Mouse (Mus musculus) kidney, embryonic 15.5 days (tissue): ENCODE results near the gene Ehbp1l1. TPM values are rescaled to one million over a fixed set of nuclear protein-coding genes. Genes with fewer than 3 reads are reported as not detected.
A peak's percentile ranks its signal among the peaks of the same experiment; 100 is the strongest.

Source experiments
- ATAC-seq: fragments of 200-750 bp; cut with Nextera tagmentation; replicated peaks from 2 replicates; pipeline ENCODE4 v1.8.0; 2017; ENCODE audit warnings: moderate TSS enrichment; ENCODE audit not compliant: low FRiP score
- H3K27ac ChIP-seq: fragments of 300-500 bp; sonication (generic); 2 replicates; pipeline ENCODE4 v1.5.1; 2015; ENCODE audit warnings: mild to moderate bottlenecking, inconsistent platforms
- H3K27me3 ChIP-seq: fragments of 300-500 bp; sonication (generic); 2 replicates; pipeline ENCODE4 v1.6.1; 2015; ENCODE audit warnings: inconsistent platforms
- H3K36me3 ChIP-seq: fragments of 300-500 bp; sonication (generic); 2 replicates; pipeline ENCODE4 v1.6.1; 2015; ENCODE audit warnings: inconsistent platforms
- H3K4me1 ChIP-seq: fragments of 300-500 bp; sonication (generic); 2 replicates; pipeline ENCODE4 v1.6.1; 2015; ENCODE audit warnings: inconsistent platforms
- H3K4me2 ChIP-seq: fragments of 300-500 bp; sonication (generic); 2 replicates; pipeline ENCODE4 v1.6.1; 2015; ENCODE audit warnings: moderate library complexity, mild to moderate bottlenecking, inconsistent platforms
- H3K4me3 ChIP-seq: fragments of 300-500 bp; sonication (generic); replicated peaks from 2 replicates; pipeline ENCODE4 v1.5.1; 2015; ENCODE audit warnings: mild to moderate bottlenecking, inconsistent platforms
- H3K9ac ChIP-seq: fragments of 300-500 bp; sonication (generic); 2 replicates; pipeline ENCODE4 v1.6.1; 2015; ENCODE audit warnings: mild to moderate bottlenecking, inconsistent platforms
- H3K9me3 ChIP-seq: fragments of 300-500 bp; sonication (generic); replicated peaks from 2 replicates; pipeline ENCODE4 v1.6.1; 2016; ENCODE audit warnings: inconsistent platforms
- WGBS: fragments of 180-500 bp; shearing (Covaris S2); methylation state at CpG from one replicate; pipeline ENCODE4 v1.1.7; 2015; ENCODE audit warnings: mixed read lengths; 5-methylcytosine and 5-hydroxymethylcytosine counted together
- polyA plus RNA-seq: library from polyadenylated mRNA; unstranded; fragments of >200 nt; fragmentation: Nextera tagmentation; extraction: Ambion mirVana; gene quantifications from 2 replicates; pipeline ENCODE4 v1.2.1, GENCODE M21; 2015

The Ehbp1l1 gene
- polyA plus RNA-seq: 20.5 and 25.9 TPM in 2 replicates

DNA sequence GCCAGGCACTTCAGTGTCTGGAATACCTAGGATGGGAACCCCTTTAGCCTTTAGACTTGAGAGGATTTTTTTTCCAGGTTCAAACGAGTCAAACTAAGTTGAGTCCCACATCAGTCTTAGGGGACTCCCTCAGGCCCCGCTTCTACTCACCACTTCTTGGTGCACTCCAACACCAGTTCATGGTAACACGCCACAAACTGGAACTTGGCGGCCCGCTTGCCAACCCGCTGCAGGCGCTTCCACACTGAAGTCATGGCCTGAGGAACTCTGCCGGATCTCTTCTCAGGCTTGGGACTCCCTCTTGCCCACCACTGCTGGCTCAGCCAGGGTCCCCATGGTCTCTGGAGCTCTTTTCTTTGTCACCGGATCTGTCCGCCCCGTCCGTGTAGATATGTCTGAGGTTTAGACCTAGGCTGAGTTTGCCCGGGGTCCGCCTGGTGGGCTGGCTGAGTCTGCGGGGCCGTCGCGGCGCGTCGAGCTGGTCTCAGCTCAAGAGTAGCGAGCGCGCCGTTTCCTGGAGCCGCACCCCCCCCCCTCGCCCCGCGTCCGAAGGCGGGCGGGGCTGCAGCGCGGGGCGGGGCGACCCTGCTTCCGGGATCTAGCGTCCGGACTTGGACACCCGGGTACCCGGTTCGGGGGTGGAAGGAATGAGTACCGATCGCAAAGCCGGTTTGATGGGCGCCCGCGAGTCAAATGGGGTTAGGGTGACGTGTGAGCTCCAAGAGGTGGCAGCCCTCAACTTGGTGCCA, at the start of gene Ehbp1l1:
Gene Ehbp1l1 (minus strand): TSS at position 551 of the 749 bp plus-strand sequence.
- Histone ChIP-seq H3K9ac (peak within 1 kb of the TSS; percentile 54), H3K36me3 (peaks cover 33% of the 10 kb centered on the region), H3K27me3 (no peaks in the 10 kb centered on the region), H3K4me1 (peaks cover 66% of the 10 kb centered on the region), H3K4me2 (peak within 1 kb of the TSS; percentile 87), H3K9me3 (no peaks in the 10 kb centered on the region), H3K27ac (peak within 1 kb of the TSS; percentile 94), H3K4me3 (peak within 1 kb of the TSS; percentile 97)
- 0 out of 2 replicates have a peak, but pooled peaks have one; percentile 4 for ATAC-seq
- WGBS: 9% methylated on average over 45 of the region's 49 CpGs

- Histone ChIP-seq H3K9ac (peak within 1 kb of the TSS; percentile 62), H3K27ac (peak within 1 kb of the TSS; percentile 77), H3K27me3 (no peaks in the 10 kb centered on the region), H3K4me2 (peak within 1 kb of the TSS; percentile 90), H3K36me3 (peaks cover 37% of the 10 kb centered on the region), H3K4me3 (peak within 1 kb of the TSS; percentile 58), H3K9me3 (no peaks in the 10 kb centered on the region), H3K4me1 (peaks cover 24% of the 10 kb centered on the region)
- peak; percentile 96 for ATAC-seq
- under 1% methylated on average over 64 of the region's 64 CpGs for WGBS
Observed at GRCm38 (mm10) chr19:5770925-5771860, 45.1 kb upstream of the Ehbp1l1 start, which contains the start of gene Scyl1. Gene Scyl1, minus strand, starts transcription at chr19:5771419.

GRCm38 (mm10) chr19:5770311-5770710, 44.2 kb upstream of the Ehbp1l1 start:
- 30% methylated on average over 9 of the region's 9 CpGs for WGBS
- no peak for ATAC-seq

GRCm38 (mm10) chr19:5767271-5767670, 41.2 kb upstream of the Ehbp1l1 start:
- peaks cover 75% of the 10 kb centered on the region for H3K36me3 ChIP-seq
- 75% methylated on average over 4 of the region's 4 CpGs for WGBS
- no peak overlapping the region for H3K9ac ChIP-seq
- no peaks in the 10 kb centered on the region for H3K27me3 ChIP-seq
- no peak overlapping the region for H3K4me3 ChIP-seq
- H3K9me3 ChIP-seq: no peaks in the 10 kb centered on the region
- peaks cover 24% of the 10 kb centered on the region for H3K4me1 ChIP-seq
- no peak for ATAC-seq
- no peak overlapping the region for H3K27ac ChIP-seq
- no peak overlapping the region for H3K4me2 ChIP-seq

More at GRCm38 (mm10) chr19:5770311-5770710, 44.2 kb upstream of the Ehbp1l1 start:
- Histone ChIP-seq H3K27me3 (no peaks in the 10 kb centered on the region), H3K4me1 (peaks cover 24% of the 10 kb centered on the region), H3K27ac (peak overlapping the region; percentile 77), H3K4me3 (peak overlapping the region; percentile 58), H3K36me3 (peaks cover 46% of the 10 kb centered on the region), H3K9ac (peak overlapping the region; percentile 62), H3K9me3 (no peaks in the 10 kb centered on the region), H3K4me2 (peak overlapping the region; percentile 90)

- WGBS: 90% methylated on average over 6 of the region's 6 CpGs
- H3K27ac ChIP-seq: no peak overlapping the region
- no peak overlapping the region for H3K9ac ChIP-seq
- H3K4me2 ChIP-seq: no peak overlapping the region
- H3K36me3 ChIP-seq: peaks cover 98% of the 10 kb centered on the region
- no peak for ATAC-seq
- H3K4me1 ChIP-seq: peaks cover 4% of the 10 kb centered on the region; the same call in 1 of the 2 replicates
- H3K9me3 ChIP-seq: no peaks in the 10 kb centered on the region
- H3K4me3 ChIP-seq: no peak overlapping the region
- H3K27me3 ChIP-seq: peaks cover 4% of the 10 kb centered on the region; the same call in 1 of the 2 replicates
Observed at GRCm38 (mm10) chr19:5763163-5763562, 37.0 kb upstream of the Ehbp1l1 start.

GRCm38 (mm10) chr19:5758878-5759403, 32.8 kb upstream of the Ehbp1l1 start:
- Histone ChIP-seq H3K36me3 (peaks cover 69% of the 10 kb centered on the region), H3K27me3 (peaks cover 31% of the 10 kb centered on the region), H3K4me1 (peaks cover 16% of the 10 kb centered on the region), H3K9ac (no peak overlapping the region), H3K9me3 (no peaks in the 10 kb centered on the region), H3K27ac (no peak overlapping the region), H3K4me3 (no peak overlapping the region), H3K4me2 (no peak overlapping the region)
- 89% methylated on average over 14 of the region's 14 CpGs for WGBS
- ATAC-seq: no peak

DNA sequence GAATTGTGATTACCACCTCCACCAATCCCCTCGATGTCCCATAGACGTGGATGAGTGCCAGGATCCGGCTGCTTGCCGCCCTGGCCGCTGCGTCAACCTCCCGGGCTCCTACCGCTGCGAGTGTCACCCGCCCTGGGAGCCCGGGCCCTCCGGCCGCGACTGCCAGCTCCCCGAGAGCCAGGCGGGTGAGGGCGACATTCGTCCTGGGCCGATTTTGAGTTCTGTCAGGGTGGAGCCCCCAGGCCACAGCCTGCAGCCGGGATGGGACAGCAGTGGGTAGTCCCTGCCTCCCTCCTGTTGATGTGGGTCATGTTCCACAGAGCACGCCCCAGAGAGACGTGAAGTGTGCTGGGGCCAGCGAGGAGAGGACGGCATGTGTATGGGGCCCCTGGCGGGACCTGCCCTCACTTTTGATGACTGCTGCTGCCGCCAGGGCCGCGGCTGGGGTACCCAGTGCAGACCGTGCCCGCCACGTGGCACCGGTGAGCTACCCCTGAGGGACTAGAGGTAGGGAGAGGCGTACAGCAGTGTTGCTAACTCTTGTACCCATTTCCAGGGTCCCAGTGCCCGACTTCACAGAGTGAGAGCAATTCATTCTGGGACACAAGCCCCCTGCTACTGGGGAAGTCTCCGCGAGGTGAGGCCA, 31.0 kb upstream of the Ehbp1l1 start:
- Histone ChIP-seq H3K36me3 (peaks cover 52% of the 10 kb centered on the region), H3K27ac (no peak overlapping the region), H3K9me3 (no peaks in the 10 kb centered on the region), H3K9ac (peak overlapping the region; percentile 21; the same call in 1 of the 2 replicates), H3K4me1 (peaks cover 16% of the 10 kb centered on the region), H3K4me3 (peak overlapping the region; percentile 25), H3K4me2 (peak overlapping the region; percentile 58), H3K27me3 (peaks cover 37% of the 10 kb centered on the region)
- 14% methylated on average over 36 of the region's 36 CpGs for WGBS
- peak; percentile 44; the same call in 1 of the 2 replicates for ATAC-seq

DNA sequence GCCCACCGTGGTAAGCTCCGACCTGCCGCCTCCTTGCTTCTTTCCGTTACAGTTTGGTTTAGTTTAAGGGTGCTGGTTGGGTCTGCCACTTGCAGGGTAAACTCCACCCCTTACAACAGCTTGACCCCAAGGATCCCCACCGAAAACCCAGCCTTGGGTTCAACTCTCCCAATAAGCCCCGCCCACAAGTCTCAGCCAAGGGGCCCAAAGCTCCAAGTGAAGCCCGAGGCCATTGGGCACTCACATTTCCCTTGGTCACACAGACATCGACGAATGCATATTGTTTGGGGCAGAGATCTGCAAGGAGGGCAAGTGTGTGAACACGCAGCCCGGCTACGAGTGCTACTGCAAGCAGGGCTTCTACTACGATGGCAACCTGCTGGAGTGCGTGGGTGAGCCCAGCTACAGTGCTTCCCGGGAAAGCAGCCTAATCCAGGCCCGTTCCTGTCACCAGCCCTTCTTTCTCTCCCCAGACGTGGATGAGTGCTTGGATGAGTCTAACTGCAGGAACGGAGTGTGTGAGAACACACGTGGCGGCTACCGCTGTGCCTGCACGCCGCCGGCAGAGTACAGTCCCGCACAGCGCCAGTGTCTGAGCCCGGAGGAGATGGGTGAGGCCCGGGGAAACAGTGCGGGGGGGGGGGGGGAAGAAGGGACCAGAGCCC, 30.3 kb upstream of the Ehbp1l1 start:
- 14% methylated on average over 29 of the region's 29 CpGs for WGBS

DNA sequence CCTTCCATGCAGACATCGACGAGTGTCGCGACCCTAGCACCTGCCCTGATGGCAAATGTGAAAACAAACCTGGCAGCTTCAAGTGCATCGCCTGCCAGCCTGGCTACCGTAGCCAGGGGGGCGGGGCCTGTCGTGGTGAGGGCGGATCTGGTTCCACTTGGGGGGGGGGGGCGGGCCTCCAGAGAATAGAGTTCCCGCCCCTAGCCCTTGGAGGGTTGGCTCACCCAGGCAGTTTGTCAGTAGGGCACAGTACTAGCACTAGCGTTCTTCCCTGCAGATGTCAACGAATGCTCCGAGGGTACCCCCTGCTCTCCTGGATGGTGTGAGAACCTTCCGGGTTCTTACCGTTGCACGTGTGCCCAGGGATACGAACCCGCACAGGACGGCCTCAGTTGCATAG, 25.6 kb upstream of the Ehbp1l1 start:
- Histone ChIP-seq H3K4me2 (peak overlapping the region; percentile 41), H3K9me3 (no peaks in the 10 kb centered on the region), H3K4me1 (peaks cover 20% of the 10 kb centered on the region), H3K27ac (0 out of 2 replicates have a peak overlapping the region, but pooled peaks have one; percentile 13), H3K9ac (no peak overlapping the region), H3K27me3 (peaks cover 62% of the 10 kb centered on the region), H3K4me3 (peak overlapping the region; percentile 16), H3K36me3 (no peaks in the 10 kb centered on the region)
- WGBS: 12% methylated on average over 20 of the region's 20 CpGs
- peak; percentile 35; the same call in 1 of the 2 replicates for ATAC-seq

More for the DNA sequence above, 30.3 kb upstream of the Ehbp1l1 start:
- Histone ChIP-seq H3K4me2 (peak overlapping the region; percentile 58), H3K4me1 (peaks cover 22% of the 10 kb centered on the region), H3K9me3 (no peaks in the 10 kb centered on the region), H3K27ac (no peak overlapping the region), H3K27me3 (peaks cover 44% of the 10 kb centered on the region), H3K36me3 (peaks cover 45% of the 10 kb centered on the region), H3K4me3 (peak overlapping the region; percentile 25), H3K9ac (peak overlapping the region; percentile 21; the same call in 1 of the 2 replicates)
- ATAC-seq: peak; percentile 38; the same call in 1 of the 2 replicates

DNA sequence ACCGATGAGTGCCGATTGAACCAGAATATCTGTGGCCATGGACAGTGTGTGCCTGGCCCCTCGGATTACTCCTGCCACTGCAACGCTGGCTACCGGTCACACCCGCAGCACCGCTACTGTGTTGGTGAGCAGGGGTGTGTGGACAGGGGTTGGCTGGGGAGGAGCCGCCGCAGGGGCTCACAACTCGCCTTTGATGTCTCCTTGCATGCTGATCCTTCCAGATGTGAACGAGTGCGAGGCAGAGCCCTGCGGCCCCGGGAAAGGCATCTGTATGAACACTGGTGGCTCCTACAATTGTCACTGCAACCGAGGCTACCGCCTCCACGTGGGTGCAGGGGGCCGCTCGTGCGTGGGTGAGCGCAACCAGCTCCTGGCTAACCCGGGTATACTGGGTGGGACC, 24.8 kb upstream of the Ehbp1l1 start:
- ATAC-seq: no peak
- Histone ChIP-seq H3K4me1 (peaks cover 21% of the 10 kb centered on the region), H3K36me3 (no peaks in the 10 kb centered on the region), H3K4me3 (peak overlapping the region; percentile 16; the same call in 1 of the 2 replicates), H3K4me2 (peak overlapping the region; percentile 41), H3K9me3 (no peaks in the 10 kb centered on the region), H3K27ac (no peak overlapping the region), H3K27me3 (peaks cover 59% of the 10 kb centered on the region), H3K9ac (no peak overlapping the region)
- 10% methylated on average over 22 of the region's 22 CpGs for WGBS
